Mouse (Mus musculus) kidney, embryonic 16.5 days (tissue): Measurements from ENCODE around the gene 1700023F06Rik. TPM values are rescaled to one million over a fixed set of nuclear protein-coding genes. Genes with fewer than 3 reads are reported as not detected.
A peak's percentile ranks its signal among the peaks of the same experiment; 100 is the strongest.

Experiments used
- ATAC-seq: fragments of 200-750 bp; cut with Nextera tagmentation; 2 replicates; pipeline ENCODE4 v1.8.0; 2017; ENCODE audit warnings: moderate TSS enrichment; ENCODE audit not compliant: low FRiP score, low TSS enrichment
- H3K27ac ChIP-seq: fragments of 300-500 bp; sonication (generic); 2 replicates; pipeline ENCODE4 v1.5.1; 2014; ENCODE audit warnings: low read length
- H3K27me3 ChIP-seq: fragments of 300-500 bp; sonication (generic); 2 replicates; pipeline ENCODE4 v1.6.1; 2014; ENCODE audit warnings: low read length, control low read depth, mixed read lengths; ENCODE audit not compliant: insufficient read depth
- H3K36me3 ChIP-seq: fragments of 300-500 bp; sonication (generic); 2 replicates; pipeline ENCODE4 v1.6.1; 2014; ENCODE audit warnings: low read length, control low read depth, mixed read lengths; ENCODE audit not compliant: insufficient read depth
- H3K4me1 ChIP-seq: fragments of 300-500 bp; sonication (generic); 2 replicates; pipeline ENCODE4 v1.6.1; 2014; ENCODE audit warnings: low read length, control low read depth, mixed read lengths; ENCODE audit not compliant: insufficient read depth
- H3K4me2 ChIP-seq: fragments of 300-500 bp; sonication (generic); replicated peaks from 2 replicates; pipeline ENCODE4 v1.6.1; 2014; ENCODE audit warnings: low read depth, low read length
- H3K4me3 ChIP-seq: fragments of 300-500 bp; sonication (generic); 2 replicates; pipeline ENCODE4 v1.5.1; 2014; ENCODE audit warnings: mild to moderate bottlenecking, low read length
- H3K9ac ChIP-seq: fragments of 300-500 bp; sonication (generic); replicated peaks from 2 replicates; pipeline ENCODE4 v1.6.1; 2014; ENCODE audit warnings: low read length
- H3K9me3 ChIP-seq: fragments of 300-500 bp; sonication (generic); 2 replicates; pipeline ENCODE4 v1.6.1; 2016; ENCODE audit warnings: low read length, control low read depth
- WGBS: fragments of 180-500 bp; shearing (Covaris S2); extraction: QIAGEN DNeasy Blood & Tissue Kit; methylation state at CpG from one replicate; pipeline ENCODE4 v1.1.7; 2014; 5-methylcytosine and 5-hydroxymethylcytosine counted together
- polyA plus RNA-seq: library from polyadenylated mRNA; unstranded; fragments of >200 nt; fragmentation: Nextera tagmentation; extraction: Ambion mirVana; gene quantifications from 2 replicates; pipeline ENCODE4 v1.2.1, GENCODE M21; 2015

Gene 1700023F06Rik
- polyA plus RNA-seq, 1 experiment from 2014 or later = 0.27 TPM

GRCm38 (mm10) chr11:103160738-103161137 lies 47.6 kb downstream of the 1700023F06Rik start:
- Histone ChIP-seq H3K4me2 (no peak overlapping the region), H3K9ac (no peak overlapping the region), H3K4me1 (peaks cover 13% of the 10 kb centered on the region), H3K36me3 (no peaks in the 10 kb centered on the region), H3K9me3 (peaks cover under 1% of the 10 kb centered on the region; the same call in 1 of the 2 replicates), H3K27me3 (no peaks in the 10 kb centered on the region), H3K27ac (no peak overlapping the region), H3K4me3 (no peak overlapping the region)
- ATAC-seq = no peak
- WGBS = 83% methylated on average over 11 of the region's 11 CpGs

DNA sequence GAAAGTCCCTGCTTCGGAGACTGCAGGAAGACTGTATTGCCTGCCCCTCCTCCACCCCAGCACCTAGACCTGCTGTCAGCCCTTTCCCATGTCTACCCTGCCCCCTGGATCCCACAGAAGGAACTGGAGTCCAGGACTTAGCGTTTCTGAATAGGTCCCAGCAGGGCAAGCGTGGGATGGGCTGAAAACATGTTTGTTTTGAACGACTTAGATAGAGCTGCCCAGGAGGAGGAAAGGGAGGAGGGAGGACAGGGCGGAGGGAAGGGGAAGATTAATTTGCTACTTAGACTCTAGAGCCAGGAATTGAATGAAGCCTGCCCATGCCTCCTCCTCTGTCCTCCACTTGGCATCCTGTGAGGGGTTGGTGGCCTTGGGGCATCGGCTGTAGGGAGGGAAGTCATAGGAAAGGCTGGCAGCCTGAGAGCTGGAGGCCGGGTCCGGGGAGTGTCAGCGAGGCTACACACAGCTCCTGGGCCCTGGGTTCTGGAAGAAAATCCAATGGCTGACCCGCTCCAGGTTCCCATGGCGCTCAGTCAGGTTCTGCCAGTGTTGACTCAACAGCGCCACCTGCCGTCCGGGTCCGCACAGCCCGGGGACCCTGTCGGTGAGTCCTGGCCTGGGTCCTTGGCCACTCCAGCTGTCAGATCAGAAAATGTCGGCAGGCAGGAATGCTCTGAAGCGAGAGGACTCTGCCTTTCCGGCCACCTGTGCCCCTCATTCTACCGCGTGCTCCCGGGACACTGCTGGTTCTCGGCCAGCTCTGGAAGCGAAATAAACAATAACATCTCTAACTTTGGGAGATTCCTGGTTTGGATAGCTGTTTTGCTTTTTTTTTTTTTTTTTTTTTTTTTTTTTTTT lies 49.5 kb downstream of the 1700023F06Rik start:
- H3K9ac ChIP-seq = peak overlapping the region; percentile 57
- WGBS = 1% methylated on average over 25 of the region's 25 CpGs
- no peaks in the 10 kb centered on the region for H3K36me3 ChIP-seq
- H3K4me3 ChIP-seq = peak overlapping the region; percentile 45
- peak overlapping the region; percentile 82 for H3K27ac ChIP-seq
- H3K9me3 ChIP-seq = no peaks in the 10 kb centered on the region
- peak; percentile 98 for ATAC-seq
- peaks cover 10% of the 10 kb centered on the region; the same call in 1 of the 2 replicates for H3K4me1 ChIP-seq
- H3K27me3 ChIP-seq = no peaks in the 10 kb centered on the region
- H3K4me2 ChIP-seq = peak overlapping the region; percentile 80

DNA sequence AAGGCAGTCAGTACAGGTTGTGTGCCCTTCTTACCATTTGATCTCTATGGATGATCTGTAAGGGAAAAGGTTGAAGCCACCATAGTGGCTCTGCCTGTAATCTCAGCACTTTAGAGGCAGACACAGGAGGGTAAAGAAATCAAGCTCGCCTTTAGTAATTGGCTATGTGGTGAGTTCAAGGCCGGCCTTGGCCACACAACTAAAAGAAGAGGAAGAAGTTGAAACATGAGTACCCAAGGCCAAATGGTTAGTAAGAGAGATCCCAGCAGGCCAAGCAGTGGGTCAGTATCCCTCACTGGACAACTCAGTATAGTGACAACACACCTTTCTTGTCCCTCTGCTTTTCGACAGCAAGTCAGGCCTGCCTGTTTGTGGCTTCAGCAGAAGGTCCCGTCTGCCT lies 58.6 kb downstream of the 1700023F06Rik start:
- peaks cover 8% of the 10 kb centered on the region for H3K4me1 ChIP-seq
- no peak overlapping the region for H3K4me3 ChIP-seq
- H3K9me3 ChIP-seq = no peaks in the 10 kb centered on the region
- WGBS = 88% methylated on average over 4 of the region's 4 CpGs
- no peaks in the 10 kb centered on the region for H3K27me3 ChIP-seq
- H3K36me3 ChIP-seq = no peaks in the 10 kb centered on the region
- H3K9ac ChIP-seq = no peak overlapping the region
- ATAC-seq = no peak
- H3K4me2 ChIP-seq = no peak overlapping the region
- H3K27ac ChIP-seq = no peak overlapping the region

Other genes starting within 250 kb of the 1700023F06Rik start
- 50.7 and 51.9 TPM in 2 replicates for gene Nmt1, start 180.4 kb downstream of the 1700023F06Rik start, polyA plus RNA-seq
- 161 and 201 TPM in 2 replicates for gene Dcakd, start 180.2 kb downstream of the 1700023F06Rik start, polyA plus RNA-seq
- gene Plcd3, start 106.9 kb downstream of the 1700023F06Rik start, polyA plus RNA-seq = 8.2 and 8.7 TPM in 2 replicates
- 28.7 and 29.9 TPM in 2 replicates for gene Acbd4, start 106.9 kb downstream of the 1700023F06Rik start, polyA plus RNA-seq
- gene Hexim1, start 92.3 kb downstream of the 1700023F06Rik start, polyA plus RNA-seq = 5.5 and 6.6 TPM in 2 replicates
- gene Hexim2, start 76.1 kb downstream of the 1700023F06Rik start, polyA plus RNA-seq = 11.3 and 11.8 TPM in 2 replicates
- gene Fmnl1, start 37.5 kb downstream of the 1700023F06Rik start, polyA plus RNA-seq = 2.4 and 3.4 TPM in 2 replicates
- gene Spata32, start 9.9 kb upstream of the 1700023F06Rik start, polyA plus RNA-seq = not detected in 2 replicates
- 5.3 and 6.7 TPM in 2 replicates for gene Map3k14, start 58.9 kb upstream of the 1700023F06Rik start, polyA plus RNA-seq
- gene Arhgap27, start 155.1 kb upstream of the 1700023F06Rik start, polyA plus RNA-seq = 17.8 and 18.7 TPM in 2 replicates
- gene Plekhm1, start 204.1 kb upstream of the 1700023F06Rik start, polyA plus RNA-seq = 9.2 and 10.3 TPM in 2 replicates